Mouse (Mus musculus): ENCODE measurements around the gene Hspa2. TPM values are rescaled to one million over a fixed set of nuclear protein-coding genes. Genes with fewer than 3 reads are reported as not detected.
A peak's percentile ranks its signal among the peaks of the same experiment; 100 is the strongest.
"Not testable (repeated sequence)": the region's sequence is repeated elsewhere in the genome, so short reads cannot be mapped to it uniquely, and the experiment has no call there.

The Hspa2 gene
- polyA plus RNA-seq, 1 experiment from 2014 or later, result 18.8 TPM

GRCm38 (mm10) chr12:76430879-76431406 is 27.0 kb downstream of the Hspa2 start:
- no peak overlapping the region for H3K4me3 ChIP-seq (ENCODE audit: low read depth, low read length)
- DNase-seq (ENCODE audit: low spot score), result no peak
- no peak overlapping the region for H3K27ac ChIP-seq (replicated peaks)
- no peaks in the 10 kb centered on the region; the same call in 1 of the 2 replicates for H3K4me1 ChIP-seq (replicated peaks; ENCODE audit: control insufficient read depth, insufficient read depth)
- 44% methylated on average over 5 of the region's 5 CpGs for WGBS
- H3K4me2 ChIP-seq (replicated peaks; ENCODE audit: low read depth), result no peak overlapping the region
- H3K36me3 ChIP-seq (ENCODE audit: control insufficient read depth, insufficient read depth, low read length), result no peaks in the 10 kb centered on the region
- no peaks in the 10 kb centered on the region for H3K27me3 ChIP-seq (ENCODE audit: control insufficient read depth, insufficient read depth, low read length)
- H3K9ac ChIP-seq (ENCODE audit: low read length), result no peak overlapping the region
- TF ChIP-seq CTCF (IDR thresholded peaks at IDR 0.05; ENCODE audit: low read depth), result no peak
- TF ChIP-seq EP300 (optimal IDR thresholded peaks at IDR 0.05), result no peak
- no peaks in the 10 kb centered on the region for H3K9me3 ChIP-seq (ENCODE audit: control insufficient read depth, low read length)
- ATAC-seq (ENCODE audit: low FRiP score, low TSS enrichment), result no peak

- no peak for TF ChIP-seq EP300 (optimal IDR thresholded peaks at IDR 0.05)
- no peak for TF ChIP-seq CTCF (IDR thresholded peaks at IDR 0.05; ENCODE audit: low read depth)
- ATAC-seq (ENCODE audit: low FRiP score, low TSS enrichment) (no peak), DNase-seq (ENCODE audit: low spot score) (no peak)
- WGBS, result 57% methylated on average over 6 of the region's 6 CpGs
- H3K9me3 ChIP-seq (ENCODE audit: control insufficient read depth, low read length), result no peaks in the 10 kb centered on the region
- no peaks in the 10 kb centered on the region; the same call in 1 of the 2 replicates for H3K4me1 ChIP-seq (replicated peaks; ENCODE audit: control insufficient read depth, insufficient read depth)
- H3K27ac ChIP-seq (replicated peaks), result no peak overlapping the region
- no peaks in the 10 kb centered on the region for H3K27me3 ChIP-seq (ENCODE audit: control insufficient read depth, insufficient read depth, low read length)
- no peak overlapping the region for H3K4me3 ChIP-seq (ENCODE audit: low read depth, low read length)
- H3K9ac ChIP-seq (ENCODE audit: low read length), result no peak overlapping the region
- no peaks in the 10 kb centered on the region for H3K36me3 ChIP-seq (ENCODE audit: control insufficient read depth, insufficient read depth, low read length)
- no peak overlapping the region for H3K4me2 ChIP-seq (replicated peaks; ENCODE audit: low read depth)
These were observed 27.5 kb downstream of the Hspa2 start for GRCm38 (mm10) chr12:76431431-76431830.

GRCm38 (mm10) chr12:76434111-76434510 is 30.1 kb downstream of the Hspa2 start:
- Histone ChIP-seq H3K4me2 (replicated peaks; ENCODE audit: low read depth) (no peak overlapping the region), H3K4me1 (replicated peaks; ENCODE audit: control insufficient read depth, insufficient read depth) (no peaks in the 10 kb centered on the region; the same call in 1 of the 2 replicates), H3K4me3 (ENCODE audit: low read depth, low read length) (no peak overlapping the region), H3K36me3 (ENCODE audit: control insufficient read depth, insufficient read depth, low read length) (no peaks in the 10 kb centered on the region), H3K9me3 (ENCODE audit: control insufficient read depth, low read length) (no peaks in the 10 kb centered on the region), H3K27ac (replicated peaks) (no peak overlapping the region), H3K27me3 (ENCODE audit: control insufficient read depth, insufficient read depth, low read length) (no peaks in the 10 kb centered on the region), H3K9ac (ENCODE audit: low read length) (no peak overlapping the region)
- no peak for TF ChIP-seq CTCF (IDR thresholded peaks at IDR 0.05; ENCODE audit: low read depth)
- TF ChIP-seq EP300 (optimal IDR thresholded peaks at IDR 0.05), result no peak
- no peak for ATAC-seq (ENCODE audit: low FRiP score, low TSS enrichment)
- DNase-seq (ENCODE audit: low spot score), result no peak
- WGBS, result 54% methylated on average over 7 of the region's 7 CpGs

- Histone ChIP-seq H3K4me2 (replicated peaks; ENCODE audit: low read depth) (peak overlapping the region; percentile 58), H3K9me3 (ENCODE audit: control insufficient read depth, low read length) (no peaks in the 10 kb centered on the region), H3K4me3 (ENCODE audit: low read depth, low read length) (peak overlapping the region; percentile 31), H3K9ac (ENCODE audit: low read length) (no peak overlapping the region; the same call in 1 of the 2 replicates), H3K4me1 (replicated peaks; ENCODE audit: control insufficient read depth, insufficient read depth) (no peaks in the 10 kb centered on the region; the same call in 1 of the 2 replicates), H3K36me3 (ENCODE audit: control insufficient read depth, insufficient read depth, low read length) (no peaks in the 10 kb centered on the region), H3K27ac (replicated peaks) (no peak overlapping the region), H3K27me3 (ENCODE audit: control insufficient read depth, insufficient read depth, low read length) (no peaks in the 10 kb centered on the region)
- DNase-seq (ENCODE audit: low spot score) (no peak), ATAC-seq (ENCODE audit: low FRiP score, low TSS enrichment) (peak; percentile 51; the same call in 1 of the 2 replicates)
- 5% methylated on average over 17 of the region's 17 CpGs for WGBS
- TF ChIP-seq CTCF (IDR thresholded peaks at IDR 0.05; ENCODE audit: low read depth), result no peak
- no peak for TF ChIP-seq EP300 (optimal IDR thresholded peaks at IDR 0.05)
These were observed 31.1 kb downstream of the Hspa2 start for GRCm38 (mm10) chr12:76435084-76435483.

GRCm38 (mm10) chr12:76435549-76435948 is 31.6 kb downstream of the Hspa2 start:
- Histone ChIP-seq H3K27ac (replicated peaks) (no peak overlapping the region), H3K4me1 (replicated peaks; ENCODE audit: control insufficient read depth, insufficient read depth) (no peaks in the 10 kb centered on the region; the same call in 1 of the 2 replicates), H3K4me2 (replicated peaks; ENCODE audit: low read depth) (peak overlapping the region; percentile 58; the same call in 1 of the 2 replicates), H3K4me3 (ENCODE audit: low read depth, low read length) (no peak overlapping the region), H3K9ac (ENCODE audit: low read length) (no peak overlapping the region), H3K36me3 (ENCODE audit: control insufficient read depth, insufficient read depth, low read length) (no peaks in the 10 kb centered on the region), H3K27me3 (ENCODE audit: control insufficient read depth, insufficient read depth, low read length) (no peaks in the 10 kb centered on the region), H3K9me3 (ENCODE audit: control insufficient read depth, low read length) (no peaks in the 10 kb centered on the region)
- no peak for ATAC-seq (ENCODE audit: low FRiP score, low TSS enrichment)
- DNase-seq (ENCODE audit: low spot score), result no peak
- WGBS, result 37% methylated on average over 8 of the region's 8 CpGs
- no peak for TF ChIP-seq CTCF (IDR thresholded peaks at IDR 0.05; ENCODE audit: low read depth)
- TF ChIP-seq EP300 (optimal IDR thresholded peaks at IDR 0.05), result no peak

- not testable (repeated sequence) for ATAC-seq (ENCODE audit: low FRiP score, low TSS enrichment); H3K4me3 ChIP-seq (ENCODE audit: low read depth, low read length); H3K9ac ChIP-seq (ENCODE audit: low read length); H3K27me3 ChIP-seq (ENCODE audit: control insufficient read depth, insufficient read depth, low read length); H3K4me2 ChIP-seq (replicated peaks; ENCODE audit: low read depth); H3K9me3 ChIP-seq (ENCODE audit: control insufficient read depth, low read length); DNase-seq (ENCODE audit: low spot score); H3K27ac ChIP-seq (replicated peaks); H3K36me3 ChIP-seq (ENCODE audit: control insufficient read depth, insufficient read depth, low read length); H3K4me1 ChIP-seq (replicated peaks; ENCODE audit: control insufficient read depth, insufficient read depth)
- WGBS, result 82% methylated on average over 6 of the region's 6 CpGs
These were observed 39.5 kb downstream of the Hspa2 start for GRCm38 (mm10) chr12:76443488-76443887.

All from stomach, postnatal 0 days (tissue).